Mouse (Mus musculus): ENCODE measurements around the gene Tbcel. TPM values are rescaled to one million over a fixed set of nuclear protein-coding genes. Genes with fewer than 3 reads are reported as not detected.

Tbcel gene
- polyA plus RNA-seq, 1 experiment, result 19.4 TPM

GRCm38 (mm10) chr9:42399829-42400228 is 107.8 kb downstream of the Tbcel start, which contains the start of gene Tecta:
TSS of gene Tecta (minus strand) at chr9:42399929.
- H3K4me1 ChIP-seq (ENCODE audit: control insufficient read depth, insufficient read depth, low read length), result no peaks in the 10 kb centered on the region
- no peak within 1 kb of the TSS for H3K4me3 ChIP-seq (ENCODE audit: insufficient read depth, low read length)
- TF ChIP-seq CTCF (IDR thresholded peaks at IDR 0.05; ENCODE audit: low read depth, low read length), result no peak
- TF ChIP-seq POLR2A (IDR thresholded peaks at IDR 0.05; ENCODE audit: borderline replicate concordance, low read depth, low read length), result no peak
- H3K27ac ChIP-seq (ENCODE audit: insufficient read depth, low read depth, low read length), result no peak within 1 kb of the TSS

GRCm38 (mm10) chr9:42396141-42396540 is 111.5 kb downstream of the Tbcel start:
- no peaks in the 10 kb centered on the region for H3K4me1 ChIP-seq (ENCODE audit: control insufficient read depth, insufficient read depth, low read length)
- no peak overlapping the region for H3K27ac ChIP-seq (ENCODE audit: insufficient read depth, low read depth, low read length)
- no peak overlapping the region for H3K4me3 ChIP-seq (ENCODE audit: insufficient read depth, low read length)
- TF ChIP-seq POLR2A (IDR thresholded peaks at IDR 0.05; ENCODE audit: borderline replicate concordance, low read depth, low read length) (no peak), CTCF (IDR thresholded peaks at IDR 0.05; ENCODE audit: low read depth, low read length) (no peak)

- H3K27ac ChIP-seq (ENCODE audit: insufficient read depth, low read depth, low read length), result no peak overlapping the region
- TF ChIP-seq CTCF (IDR thresholded peaks at IDR 0.05; ENCODE audit: low read depth, low read length) (no peak), POLR2A (IDR thresholded peaks at IDR 0.05; ENCODE audit: borderline replicate concordance, low read depth, low read length) (no peak)
These were observed 112.7 kb downstream of the Tbcel start for GRCm38 (mm10) chr9:42394903-42395302.

GRCm38 (mm10) chr9:42394321-42394720 is 113.3 kb downstream of the Tbcel start:
- TF ChIP-seq CTCF (IDR thresholded peaks at IDR 0.05; ENCODE audit: low read depth, low read length), result no peak
- TF ChIP-seq POLR2A (IDR thresholded peaks at IDR 0.05; ENCODE audit: borderline replicate concordance, low read depth, low read length), result no peak
- no peaks in the 10 kb centered on the region for H3K4me1 ChIP-seq (ENCODE audit: control insufficient read depth, insufficient read depth, low read length)
- H3K4me3 ChIP-seq (ENCODE audit: insufficient read depth, low read length), result no peak overlapping the region
- no peak overlapping the region for H3K27ac ChIP-seq (ENCODE audit: insufficient read depth, low read depth, low read length)

More at GRCm38 (mm10) chr9:42394903-42395302, 112.7 kb downstream of the Tbcel start:
- H3K4me3 ChIP-seq (ENCODE audit: insufficient read depth, low read length), result no peak overlapping the region
- no peaks in the 10 kb centered on the region for H3K4me1 ChIP-seq (ENCODE audit: control insufficient read depth, insufficient read depth, low read length)

- no peak overlapping the region for H3K4me3 ChIP-seq (ENCODE audit: insufficient read depth, low read length)
- no peak overlapping the region for H3K27ac ChIP-seq (ENCODE audit: insufficient read depth, low read depth, low read length)
- no peaks in the 10 kb centered on the region for H3K4me1 ChIP-seq (ENCODE audit: control insufficient read depth, insufficient read depth, low read length)
- no peak for TF ChIP-seq POLR2A (IDR thresholded peaks at IDR 0.05; ENCODE audit: borderline replicate concordance, low read depth, low read length)
- no peak for TF ChIP-seq CTCF (IDR thresholded peaks at IDR 0.05; ENCODE audit: low read depth, low read length)
These were observed 114.7 kb downstream of the Tbcel start for GRCm38 (mm10) chr9:42392927-42393326.

- TF ChIP-seq POLR2A (IDR thresholded peaks at IDR 0.05; ENCODE audit: borderline replicate concordance, low read depth, low read length) (no peak), CTCF (IDR thresholded peaks at IDR 0.05; ENCODE audit: low read depth, low read length) (no peak)
- Histone ChIP-seq H3K27ac (ENCODE audit: insufficient read depth, low read depth, low read length) (no peak overlapping the region), H3K4me3 (ENCODE audit: insufficient read depth, low read length) (no peak overlapping the region), H3K4me1 (ENCODE audit: control insufficient read depth, insufficient read depth, low read length) (no peaks in the 10 kb centered on the region)
These were observed 119.1 kb downstream of the Tbcel start for GRCm38 (mm10) chr9:42388490-42388889.

GRCm38 (mm10) chr9:42387038-42387437 is 120.6 kb downstream of the Tbcel start:
- no peak overlapping the region for H3K27ac ChIP-seq (ENCODE audit: insufficient read depth, low read depth, low read length)
- TF ChIP-seq POLR2A (IDR thresholded peaks at IDR 0.05; ENCODE audit: borderline replicate concordance, low read depth, low read length) (no peak), CTCF (IDR thresholded peaks at IDR 0.05; ENCODE audit: low read depth, low read length) (no peak)
- H3K4me1 ChIP-seq (ENCODE audit: control insufficient read depth, insufficient read depth, low read length), result no peaks in the 10 kb centered on the region
- H3K4me3 ChIP-seq (ENCODE audit: insufficient read depth, low read length), result no peak overlapping the region

- TF ChIP-seq CTCF (IDR thresholded peaks at IDR 0.05; ENCODE audit: low read depth, low read length) (no peak), POLR2A (IDR thresholded peaks at IDR 0.05; ENCODE audit: borderline replicate concordance, low read depth, low read length) (no peak)
- no peak overlapping the region for H3K27ac ChIP-seq (ENCODE audit: insufficient read depth, low read depth, low read length)
These were observed 122.0 kb downstream of the Tbcel start for GRCm38 (mm10) chr9:42385656-42386055.

GRCm38 (mm10) chr9:42382628-42383347 is 124.8 kb downstream of the Tbcel start:
- TF ChIP-seq CTCF (IDR thresholded peaks at IDR 0.05; ENCODE audit: low read depth, low read length), result no peak
- no peak for TF ChIP-seq POLR2A (IDR thresholded peaks at IDR 0.05; ENCODE audit: borderline replicate concordance, low read depth, low read length)
- no peak overlapping the region for H3K27ac ChIP-seq (ENCODE audit: insufficient read depth, low read depth, low read length)
- no peak overlapping the region for H3K4me3 ChIP-seq (ENCODE audit: insufficient read depth, low read length)
- H3K4me1 ChIP-seq (ENCODE audit: control insufficient read depth, insufficient read depth, low read length), result no peaks in the 10 kb centered on the region

More at GRCm38 (mm10) chr9:42385656-42386055, 122.0 kb downstream of the Tbcel start:
- Histone ChIP-seq H3K4me3 (ENCODE audit: insufficient read depth, low read length) (no peak overlapping the region), H3K4me1 (ENCODE audit: control insufficient read depth, insufficient read depth, low read length) (no peaks in the 10 kb centered on the region)

- Histone ChIP-seq H3K4me3 (ENCODE audit: insufficient read depth, low read length) (no peak overlapping the region), H3K27ac (ENCODE audit: insufficient read depth, low read depth, low read length) (no peak overlapping the region), H3K4me1 (ENCODE audit: control insufficient read depth, insufficient read depth, low read length) (no peaks in the 10 kb centered on the region)
- TF ChIP-seq CTCF (IDR thresholded peaks at IDR 0.05; ENCODE audit: low read depth, low read length), result no peak
- no peak for TF ChIP-seq POLR2A (IDR thresholded peaks at IDR 0.05; ENCODE audit: borderline replicate concordance, low read depth, low read length)
These were observed 125.5 kb downstream of the Tbcel start for GRCm38 (mm10) chr9:42382063-42382462.
